Mouse (Mus musculus) kidney, postnatal 25 days (tissue): ENCODE data around the gene Spty2d1.
A peak's percentile ranks its signal among the peaks of the same experiment; 100 is the strongest.

Experiments used
- DNase-seq, 2 experiments: peaks; one replicate each; pipeline ENCODE4 v3.0.0; 2021; ENCODE audit warnings: mixed read lengths in 2 of 2

Gene Spty2d1

GRCm38 (mm10) chr7:46985718-46986505 is 22.3 kb downstream of the Spty2d1 start:
- DNase-seq, result no peak

DNA sequence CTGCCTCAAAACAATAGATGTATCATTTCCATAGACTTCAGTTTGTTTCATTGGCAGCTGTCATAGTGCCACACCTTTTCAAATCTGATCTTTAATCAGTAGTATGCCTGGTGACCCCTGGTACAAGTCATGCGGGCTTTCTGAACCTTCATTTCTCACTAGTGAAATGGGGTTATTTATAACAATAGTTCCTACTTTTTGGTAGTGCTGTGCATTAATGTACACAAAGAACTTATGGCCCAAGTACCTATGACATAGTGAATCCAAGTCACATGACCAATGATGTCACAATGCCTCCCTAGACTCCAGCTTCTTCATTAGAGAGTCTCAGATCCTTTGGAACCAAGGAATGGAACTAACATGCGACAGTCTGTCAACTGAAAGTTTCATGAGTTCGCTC is 24.9 kb downstream of the Spty2d1 start, which contains the start of gene Gm9999:
Gene Gm9999 (plus strand): TSS at position 301 of the 400 bp plus-strand sequence.
- DNase-seq, result no peak

GRCm38 (mm10) chr7:46975456-46975855 is 32.8 kb downstream of the Spty2d1 start:
- no peak for DNase-seq

DNA sequence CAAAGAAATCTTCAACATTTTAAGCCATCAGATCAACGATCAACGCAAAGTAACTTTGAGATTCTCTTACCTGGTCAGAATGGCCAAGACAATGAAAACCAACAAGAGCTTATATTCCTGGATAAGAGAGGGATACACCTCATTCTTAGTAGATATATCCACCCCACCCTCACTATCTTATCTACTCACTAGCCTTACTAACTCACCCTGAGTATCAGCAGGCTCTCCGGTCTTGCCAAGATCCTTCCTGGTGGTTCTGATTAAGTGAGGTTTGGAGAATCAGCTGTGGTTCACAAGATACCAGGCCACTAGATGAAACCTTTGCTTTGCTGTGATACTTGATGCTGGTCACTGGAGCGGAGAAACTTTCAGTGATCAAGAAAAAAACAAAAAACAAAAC is 33.6 kb downstream of the Spty2d1 start:
- DNase-seq, result no peak

DNA sequence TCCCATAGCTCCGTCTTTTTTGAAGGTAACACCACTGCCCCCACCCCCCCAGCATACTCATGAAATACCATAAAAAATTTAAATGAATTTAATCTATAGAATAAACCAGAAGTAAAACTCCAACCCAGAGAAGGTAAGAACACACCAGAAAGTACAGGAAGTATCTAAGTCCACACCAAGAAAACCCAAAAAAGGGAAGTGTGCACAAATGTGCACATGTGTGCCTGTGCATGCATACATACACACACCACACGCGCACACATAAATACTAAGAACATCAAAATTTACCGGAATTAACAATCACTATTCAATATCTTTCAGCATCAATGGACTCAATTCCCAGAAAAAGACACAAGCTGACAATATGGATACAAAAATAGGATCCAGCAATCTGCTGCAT is 38.3 kb downstream of the Spty2d1 start:
- no peak for DNase-seq

DNA sequence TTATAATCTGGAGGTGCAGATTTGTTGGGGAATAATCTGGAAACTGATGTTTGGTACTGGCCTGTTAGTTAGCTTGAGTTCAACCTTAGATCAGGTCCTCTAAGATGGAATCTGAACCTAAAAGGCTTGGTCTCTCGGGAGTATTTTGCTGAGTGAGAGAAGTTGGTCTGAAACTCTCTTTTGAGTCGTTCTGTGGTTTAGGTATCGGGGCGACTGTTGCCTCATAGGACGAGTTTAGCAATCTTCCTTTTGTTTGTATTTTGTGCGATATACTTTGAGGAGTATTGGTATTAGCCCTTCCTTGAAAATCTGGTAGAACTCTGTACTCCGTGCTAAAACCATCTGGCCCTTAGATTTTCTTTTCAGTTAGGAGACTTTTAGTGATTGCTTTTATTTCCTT is 44.1 kb downstream of the Spty2d1 start:
- DNase-seq, result no peak

DNA sequence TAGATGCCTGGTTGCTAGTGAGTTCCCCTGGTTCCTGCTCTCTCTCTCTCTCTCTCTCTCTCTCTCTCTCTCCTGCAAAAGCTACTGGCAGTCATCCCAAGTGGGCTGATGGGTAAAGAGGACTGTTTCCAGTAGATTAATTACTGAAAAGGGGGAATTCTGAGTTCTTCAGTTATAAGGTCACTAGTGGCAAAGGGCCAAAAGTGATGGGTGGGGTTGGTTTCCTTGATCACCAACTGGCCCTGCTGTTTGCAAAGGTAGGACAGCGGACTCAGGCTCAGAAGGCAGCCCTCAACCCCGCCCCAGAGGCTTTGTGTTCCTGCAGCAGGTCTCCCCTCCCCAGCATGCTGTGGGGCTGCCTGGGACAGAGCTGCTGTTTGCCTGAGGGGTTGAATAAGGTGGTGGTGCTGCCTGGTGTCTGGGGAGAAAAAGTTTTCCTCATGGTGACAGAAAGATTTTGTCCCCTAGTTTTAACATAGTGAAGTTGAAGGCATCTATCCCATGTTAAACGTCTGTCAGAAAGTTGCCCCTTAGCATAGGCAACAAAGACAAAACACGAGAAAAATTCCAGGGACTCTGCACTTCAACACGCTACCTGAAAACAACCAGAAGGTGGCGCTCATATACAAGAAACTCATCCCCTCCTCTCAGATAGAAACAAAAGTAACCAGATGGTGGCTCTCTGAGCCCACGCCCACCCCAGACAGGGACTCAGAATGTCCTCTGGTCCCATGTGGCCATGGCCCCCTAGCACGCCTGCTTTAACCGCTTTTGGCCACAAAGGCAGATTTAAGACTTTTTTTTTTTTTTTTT is 45.2 kb downstream of the Spty2d1 start:
- peak; percentile 70 to 81 for DNase-seq

DNA sequence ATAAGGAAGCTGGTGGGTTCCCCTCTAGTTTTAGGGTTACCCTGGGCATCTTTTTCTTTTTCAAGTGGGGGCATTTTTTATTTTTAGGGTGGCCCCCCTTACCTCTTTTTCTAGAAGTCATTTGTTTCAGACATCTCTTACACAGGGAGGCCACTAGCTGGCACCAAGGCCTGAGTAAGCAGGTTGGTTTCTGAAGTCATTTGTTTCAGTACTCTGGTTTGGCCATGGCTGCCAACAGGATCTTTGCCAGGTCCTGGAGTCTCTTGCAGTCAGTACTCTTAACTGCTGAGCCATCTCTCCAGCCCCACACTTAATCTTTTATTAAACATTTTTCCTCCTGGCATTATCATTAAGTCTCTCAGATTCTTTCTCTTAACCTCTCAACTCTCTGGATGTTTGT is 46.1 kb downstream of the Spty2d1 start:
- peak; percentile 31 to 49 for DNase-seq

DNA sequence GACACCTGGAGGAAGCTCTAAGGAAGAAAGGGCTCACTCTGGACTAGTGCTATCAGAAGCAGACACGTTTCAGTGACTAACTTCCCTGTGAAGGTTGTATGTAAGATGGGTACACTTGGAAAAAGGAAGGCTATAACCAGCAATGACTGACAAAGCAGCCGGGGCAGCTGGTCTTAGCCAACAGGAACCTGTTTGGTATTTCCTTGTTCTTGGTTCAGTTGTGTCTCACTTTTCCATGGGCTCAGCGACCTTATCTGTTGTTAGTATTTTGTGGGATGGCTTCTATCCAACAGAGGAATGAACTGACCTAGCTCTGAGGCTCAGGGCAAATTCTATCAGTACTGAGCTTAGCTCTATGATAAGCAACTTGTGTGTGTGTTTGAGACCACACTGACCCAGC is 47.2 kb downstream of the Spty2d1 start:
- no peak for DNase-seq

DNA sequence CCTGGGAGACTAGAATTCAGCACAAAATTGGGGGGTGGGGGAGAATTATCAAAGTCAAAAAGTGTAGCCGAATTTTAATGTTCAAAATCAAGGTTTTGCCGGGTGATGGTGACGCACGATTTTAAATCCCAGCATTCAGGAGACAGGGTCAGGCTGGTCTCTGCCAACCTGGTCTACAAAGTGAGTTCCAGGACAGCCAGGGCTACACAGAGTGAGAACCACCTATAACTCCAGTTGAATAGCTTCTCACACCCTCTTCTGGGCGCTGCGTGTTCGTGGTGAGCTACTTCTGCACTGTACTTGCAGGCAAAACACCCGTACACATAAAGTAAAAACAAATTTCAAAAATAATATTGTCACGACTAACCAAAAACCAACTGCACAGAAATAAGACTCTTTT is 49.4 kb downstream of the Spty2d1 start:
- DNase-seq, result no peak

DNA sequence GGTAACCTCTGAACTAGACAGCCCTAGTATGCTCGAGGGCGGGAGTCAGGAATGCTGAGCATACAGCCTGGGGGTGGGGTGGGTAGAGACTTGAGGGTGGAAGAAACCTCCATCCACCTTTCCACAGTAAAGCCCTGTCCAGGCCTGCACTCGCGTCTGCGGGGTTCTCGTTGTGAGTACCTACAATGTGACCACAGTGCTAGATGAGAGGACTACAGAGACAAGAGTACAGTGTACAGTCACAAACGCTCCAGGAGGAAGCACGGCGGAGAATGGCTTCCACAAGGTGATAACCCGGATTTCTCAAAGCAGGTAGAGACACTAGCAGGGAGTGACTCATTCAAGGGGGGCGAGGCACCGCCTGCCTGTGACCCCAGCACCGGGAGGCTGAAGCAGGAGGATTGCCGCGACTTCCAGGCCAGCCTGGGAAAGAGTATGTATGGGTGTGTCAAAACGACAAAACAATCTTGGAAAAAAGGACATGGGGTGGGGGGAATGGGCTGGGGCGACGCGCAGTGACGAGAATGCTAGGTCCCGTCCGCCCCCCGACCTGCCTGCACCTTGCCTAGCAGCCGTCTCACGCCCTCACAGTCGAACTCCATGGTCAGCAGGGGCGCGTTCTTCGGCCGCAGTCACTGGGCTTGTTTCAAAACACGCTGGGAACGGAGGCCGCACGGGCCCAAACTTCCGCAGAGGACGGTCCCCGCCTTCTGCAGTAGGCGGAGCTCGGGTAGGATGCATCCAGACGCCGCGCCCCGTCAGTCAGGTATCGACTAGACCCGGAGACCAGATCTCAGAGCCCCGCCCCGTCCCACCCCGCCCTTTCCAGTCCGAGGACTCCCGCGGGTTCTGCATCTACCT is 50.1 kb downstream of the Spty2d1 start, which contains the start of gene Uevld:
Gene Uevld (minus strand): TSS at position 697 of the 861 bp plus-strand sequence.
- peak; percentile 98 for DNase-seq
